Mouse (Mus musculus) small intestine, adult 2 months (tissue): ENCODE data around the gene Esrp2.

Experiments
- CTCF ChIP-seq: fragments of 200-500 bp; IDR thresholded peaks from 2 replicates; pipeline ENCODE4 v1.5.1; 2012; ENCODE audit warnings: low read depth, mild to moderate bottlenecking, control low read depth, inconsistent platforms, low read length, moderate library complexity, mixed read lengths; ENCODE audit not compliant: insufficient replicate concordance, insufficient read length; ENCODE audit errors: extremely low read depth
- POLR2A ChIP-seq: fragments of 200-500 bp; IDR thresholded peaks from 2 replicates; pipeline ENCODE4 v1.6.1; 2012; ENCODE audit warnings: low read depth, mild to moderate bottlenecking, control low read depth, inconsistent platforms, low read length, moderate library complexity

DNA sequence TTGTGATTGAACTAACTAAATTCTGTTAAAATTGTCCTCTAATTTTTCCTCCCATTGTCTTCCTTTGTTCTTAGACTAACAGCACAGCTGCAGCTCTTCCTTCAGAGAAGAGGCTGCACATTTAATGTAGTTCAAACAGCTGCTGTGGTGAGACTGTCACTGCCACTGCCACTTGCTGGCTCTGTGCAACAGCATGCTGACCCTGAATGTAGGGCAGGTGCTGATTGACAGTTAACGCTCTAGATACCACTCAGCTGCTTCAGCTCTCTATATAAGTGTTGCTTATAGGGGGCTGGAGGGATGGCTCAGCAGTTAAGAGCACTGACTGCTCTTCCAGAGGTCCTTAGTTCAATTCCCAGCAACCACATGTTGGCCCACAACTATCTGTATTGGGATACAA is 24.3 kb downstream of the Esrp2 start:
- TF ChIP-seq POLR2A (no peak), CTCF (no peak)
